Mouse (Mus musculus) lung, postnatal 0 days (tissue): ENCODE measurements at regions not wholly inside any gene's neighbourhood (a gene's known extent, or its start where the extent isn't known, plus 50 kb on each side); places are given as distances from the start of the nearest gene placed in this dataset.
A peak's percentile ranks its signal among the peaks of the same experiment; 100 is the strongest.

Experiments used
- ATAC-seq: fragments of 200-750 bp; cut with Nextera tagmentation; 2 replicates; pipeline ENCODE4 v1.8.0; 2017; ENCODE audit warnings: moderate library complexity
- DNase-seq: peaks from one replicate; pipeline ENCODE4 v3.0.0-alpha.2; 2016; ENCODE audit warnings: low spot score
- H3K27ac ChIP-seq: fragments of 300-500 bp; sonication (generic); 2 replicates; pipeline ENCODE4 v1.5.1; 2014; ENCODE audit warnings: antibody characterized with exemption, mild to moderate bottlenecking, low read length, mixed read lengths
- H3K27me3 ChIP-seq: fragments of 300-500 bp; sonication (generic); replicated peaks from 2 replicates; pipeline ENCODE4 v1.6.1; 2014; ENCODE audit warnings: low read length, mixed read lengths; ENCODE audit not compliant: insufficient read depth
- H3K36me3 ChIP-seq: fragments of 300-500 bp; sonication (generic); 2 replicates; pipeline ENCODE4 v1.6.1; 2014; ENCODE audit warnings: low read length, mixed read lengths; ENCODE audit not compliant: insufficient read depth
- H3K4me1 ChIP-seq: fragments of 300-500 bp; sonication (generic); 2 replicates; pipeline ENCODE4 v1.6.1; 2014; ENCODE audit warnings: antibody characterized with exemption, low read depth, low read length, mixed read lengths; ENCODE audit not compliant: insufficient read depth
- H3K4me2 ChIP-seq: fragments of 300-500 bp; sonication (generic); replicated peaks from 2 replicates; pipeline ENCODE4 v1.6.1; 2014; ENCODE audit warnings: low read depth, mild to moderate bottlenecking, low read length, moderate library complexity, mixed read lengths
- H3K4me3 ChIP-seq: fragments of 300-500 bp; sonication (generic); 2 replicates; pipeline ENCODE4 v1.5.1; 2014; ENCODE audit warnings: low read depth, low read length
- H3K9ac ChIP-seq: fragments of 300-500 bp; sonication (generic); replicated peaks from 2 replicates; pipeline ENCODE4 v1.6.1; 2014; ENCODE audit warnings: low read depth, mild to moderate bottlenecking
- H3K9me3 ChIP-seq: fragments of 300-500 bp; sonication (generic); 2 replicates; pipeline ENCODE4 v1.6.1; 2016; ENCODE audit warnings: low read length, mixed read lengths
- CTCF ChIP-seq: IDR thresholded peaks from 2 replicates; pipeline ENCODE4 v1.5.1; 2016; ENCODE audit warnings: antibody characterized with exemption, mild to moderate bottlenecking
- EP300 ChIP-seq: IDR thresholded peaks from 2 replicates; pipeline ENCODE4 v1.6.1; 2016; ENCODE audit warnings: antibody characterized with exemption, mild to moderate bottlenecking, control low read depth
- WGBS: fragments of 180-500 bp; shearing (Covaris S2); extraction: QIAGEN DNeasy Blood & Tissue Kit; methylation state at CpG from one replicate; pipeline ENCODE4 v1.1.7; 2014; 5-methylcytosine and 5-hydroxymethylcytosine counted together

GRCm38 (mm10) chr8:89202484-89203096 lies 158.6 kb upstream of the Sall1 start:
- DNase-seq: no peak
- ATAC-seq: no peak
- Histone ChIP-seq H3K27ac (no peak overlapping the region), H3K27me3 (no peaks in the 10 kb centered on the region), H3K4me2 (no peak overlapping the region), H3K36me3 (no peaks in the 10 kb centered on the region), H3K4me3 (no peak overlapping the region), H3K4me1 (no peaks in the 10 kb centered on the region), H3K9me3 (no peaks in the 10 kb centered on the region), H3K9ac (no peak overlapping the region)
- TF ChIP-seq EP300 (no peak), CTCF (no peak)
- 76% methylated on average over 5 of the region's 5 CpGs for WGBS

DNA sequence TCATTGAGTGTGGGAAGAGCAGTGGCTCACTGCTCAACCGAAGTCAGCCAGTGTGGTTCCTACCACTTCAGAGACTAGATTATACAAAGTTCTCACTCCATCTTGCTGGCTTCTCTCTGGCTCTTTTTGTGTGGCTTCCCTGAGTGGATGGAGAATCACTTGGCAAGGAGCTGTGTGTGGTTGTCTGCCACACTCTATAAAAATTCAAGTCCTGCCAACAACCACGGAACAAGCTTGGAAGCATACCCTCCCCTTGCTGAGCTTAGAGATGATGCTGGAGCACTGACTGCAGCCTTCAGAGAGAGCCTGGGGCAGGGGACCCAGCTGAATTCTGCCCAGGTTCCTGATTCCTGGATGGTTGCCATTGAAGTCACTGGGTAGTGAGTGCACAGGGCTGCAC lies 156.3 kb upstream of the Sall1 start:
- 53% methylated on average over 2 of the region's 2 CpGs for WGBS
- Histone ChIP-seq H3K4me1 (no peaks in the 10 kb centered on the region), H3K27ac (no peak overlapping the region), H3K27me3 (no peaks in the 10 kb centered on the region), H3K4me3 (no peak overlapping the region), H3K4me2 (no peak overlapping the region), H3K9ac (no peak overlapping the region), H3K36me3 (no peaks in the 10 kb centered on the region), H3K9me3 (no peaks in the 10 kb centered on the region)
- DNase-seq (no peak), ATAC-seq (no peak)
- TF ChIP-seq EP300 (no peak), CTCF (no peak)

- Histone ChIP-seq H3K9ac (no peak overlapping the region), H3K27me3 (no peaks in the 10 kb centered on the region), H3K4me3 (no peak overlapping the region), H3K27ac (no peak overlapping the region), H3K36me3 (no peaks in the 10 kb centered on the region), H3K4me2 (no peak overlapping the region; the same call in 1 of the 2 replicates), H3K9me3 (no peaks in the 10 kb centered on the region), H3K4me1 (no peaks in the 10 kb centered on the region)
- TF ChIP-seq CTCF: no peak
- no peak for TF ChIP-seq EP300
- DNase-seq: peak; percentile 5
- WGBS: 17% methylated on average over 17 of the region's 17 CpGs
- ATAC-seq: 0 out of 2 replicates have a peak, but pooled peaks have one; percentile 8
Observed at GRCm38 (mm10) chr8:89185314-89185713, 141.4 kb upstream of the Sall1 start.

- DNase-seq (no peak), ATAC-seq (no peak)
- H3K4me2 ChIP-seq: no peak overlapping the region
- H3K4me3 ChIP-seq: no peak overlapping the region
- no peaks in the 10 kb centered on the region for H3K4me1 ChIP-seq
- no peak overlapping the region for H3K9ac ChIP-seq
- H3K27me3 ChIP-seq: no peaks in the 10 kb centered on the region
- TF ChIP-seq EP300: no peak
- no peak for TF ChIP-seq CTCF
- H3K36me3 ChIP-seq: no peaks in the 10 kb centered on the region
- no peak overlapping the region for H3K27ac ChIP-seq
- H3K9me3 ChIP-seq: no peaks in the 10 kb centered on the region
- WGBS: 77% methylated on average over 7 of the region's 7 CpGs
Observed at GRCm38 (mm10) chr8:89175631-89176030, 131.7 kb upstream of the Sall1 start.

GRCm38 (mm10) chr8:89171561-89171960 lies 127.6 kb upstream of the Sall1 start:
- Histone ChIP-seq H3K27me3 (no peaks in the 10 kb centered on the region), H3K9me3 (no peaks in the 10 kb centered on the region), H3K27ac (no peak overlapping the region), H3K4me3 (no peak overlapping the region), H3K36me3 (no peaks in the 10 kb centered on the region), H3K4me2 (no peak overlapping the region), H3K9ac (no peak overlapping the region), H3K4me1 (no peaks in the 10 kb centered on the region)
- DNase-seq (no peak), ATAC-seq (no peak)
- WGBS: 65% methylated on average over 5 of the region's 5 CpGs
- TF ChIP-seq EP300: no peak
- no peak for TF ChIP-seq CTCF

GRCm38 (mm10) chr8:89169484-89169883 lies 125.5 kb upstream of the Sall1 start:
- ATAC-seq: no peak
- H3K9ac ChIP-seq: no peak overlapping the region
- WGBS: 37% methylated on average over 7 of the region's 7 CpGs
- no peaks in the 10 kb centered on the region for H3K4me1 ChIP-seq
- no peak overlapping the region for H3K4me3 ChIP-seq
- H3K9me3 ChIP-seq: no peaks in the 10 kb centered on the region
- TF ChIP-seq CTCF (no peak), EP300 (no peak)
- no peak for DNase-seq
- H3K36me3 ChIP-seq: no peaks in the 10 kb centered on the region
- H3K27me3 ChIP-seq: no peaks in the 10 kb centered on the region
- no peak overlapping the region for H3K4me2 ChIP-seq
- no peak overlapping the region for H3K27ac ChIP-seq

DNA sequence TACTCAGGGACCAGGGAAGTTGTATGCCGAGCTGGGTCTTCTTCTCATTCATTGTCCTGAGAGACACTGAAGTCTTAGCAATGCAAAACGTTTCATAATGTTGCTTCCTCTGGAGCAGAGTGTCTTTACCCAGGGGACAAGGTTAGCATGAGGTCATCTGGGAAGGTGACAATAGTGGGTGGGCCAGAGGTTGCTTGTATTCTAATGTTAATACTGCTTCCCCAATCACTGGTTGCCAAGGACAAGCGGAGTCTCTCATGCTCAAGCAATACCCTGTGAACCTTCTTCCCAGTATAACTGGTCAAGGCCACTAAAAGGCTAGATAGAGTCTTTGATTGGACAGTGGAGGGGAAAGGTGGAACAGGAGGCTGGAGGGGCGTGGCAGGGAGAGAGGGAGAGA lies 123.1 kb upstream of the Sall1 start:
- no peak overlapping the region for H3K27ac ChIP-seq
- no peaks in the 10 kb centered on the region for H3K9me3 ChIP-seq
- TF ChIP-seq CTCF: no peak
- no peak for TF ChIP-seq EP300
- H3K4me2 ChIP-seq: no peak overlapping the region
- H3K27me3 ChIP-seq: no peaks in the 10 kb centered on the region
- DNase-seq (no peak), ATAC-seq (no peak)
- no peaks in the 10 kb centered on the region for H3K4me1 ChIP-seq
- WGBS: 67% methylated on average over 4 of the region's 4 CpGs
- H3K9ac ChIP-seq: no peak overlapping the region
- no peaks in the 10 kb centered on the region for H3K36me3 ChIP-seq
- H3K4me3 ChIP-seq: no peak overlapping the region
